Mouse (Mus musculus) lung, embryonic 14.5 days (tissue): ENCODE data around the gene Tprg. TPM values are rescaled to one million over a fixed set of nuclear protein-coding genes. Genes with fewer than 3 reads are reported as not detected.

ENCODE experiments used
- ATAC-seq: fragments of 200-750 bp; cut with Nextera tagmentation; 2 replicates; pipeline ENCODE4 v1.8.0; 2017; ENCODE audit warnings: mild to moderate bottlenecking, moderate TSS enrichment, moderate library complexity; ENCODE audit not compliant: insufficient read depth
- DNase-seq: peaks from one replicate; pipeline ENCODE4 v3.0.0-alpha.2; 2015
- H3K27ac ChIP-seq: fragments of 300-500 bp; sonication (generic); 2 replicates; pipeline ENCODE4 v1.5.1; 2014; ENCODE audit warnings: low read depth, mild to moderate bottlenecking, moderate library complexity
- H3K27me3 ChIP-seq: fragments of 300-500 bp; sonication (generic); 2 replicates; pipeline ENCODE4 v1.6.1; 2014; ENCODE audit warnings: low read length, control low read depth; ENCODE audit not compliant: insufficient read depth
- H3K36me3 ChIP-seq: fragments of 300-500 bp; sonication (generic); 2 replicates; pipeline ENCODE4 v1.6.1; 2014; ENCODE audit warnings: control low read depth; ENCODE audit not compliant: insufficient read depth
- H3K4me1 ChIP-seq: fragments of 300-500 bp; sonication (generic); 2 replicates; pipeline ENCODE4 v1.6.1; 2014; ENCODE audit warnings: antibody characterized with exemption, control low read depth; ENCODE audit not compliant: insufficient read depth
- H3K4me2 ChIP-seq: fragments of 300-500 bp; sonication (generic); 2 replicates; pipeline ENCODE4 v1.6.1; 2014; ENCODE audit warnings: mild to moderate bottlenecking
- H3K4me3 ChIP-seq: fragments of 300-500 bp; sonication (generic); 2 replicates; pipeline ENCODE4 v1.5.1; 2014; ENCODE audit warnings: low read depth, low read length
- H3K9ac ChIP-seq: fragments of 300-500 bp; sonication (generic); 2 replicates; pipeline ENCODE4 v1.6.1; 2014
- H3K9me3 ChIP-seq: fragments of 300-500 bp; sonication (generic); 2 replicates; pipeline ENCODE4 v1.6.1; 2016; ENCODE audit warnings: low read depth, low read length, control low read depth
- CTCF ChIP-seq: IDR thresholded peaks from 2 replicates; pipeline ENCODE4 v1.5.1; 2016; ENCODE audit warnings: antibody characterized with exemption, low read depth
- WGBS: fragments of 180-500 bp; shearing (Covaris S2); extraction: QIAGEN DNeasy Blood & Tissue Kit; methylation state at CpG from one replicate; pipeline ENCODE4 v1.1.7; 2014; 5-methylcytosine and 5-hydroxymethylcytosine counted together
- polyA plus RNA-seq: library from polyadenylated mRNA; unstranded; fragments of >200 nt; fragmentation: Nextera tagmentation; extraction: Ambion mirVana; gene quantifications from 2 replicates; pipeline ENCODE4 v1.2.1, GENCODE M21; 2014

The Tprg gene
- polyA plus RNA-seq, 1 experiment from 2014 or later: 0.28 TPM

- ATAC-seq (no peak), DNase-seq (no peak)
- Histone ChIP-seq H3K27me3 (no peaks in the 10 kb centered on the region), H3K27ac (0 out of 2 replicates have a peak overlapping the region, but pooled peaks have one; percentile 11), H3K4me2 (no peak overlapping the region), H3K4me1 (peaks cover 11% of the 10 kb centered on the region), H3K4me3 (no peak overlapping the region), H3K9ac (no peak overlapping the region), H3K9me3 (no peaks in the 10 kb centered on the region), H3K36me3 (no peaks in the 10 kb centered on the region)
- no peak for TF ChIP-seq CTCF
- 60% methylated on average over 3 of the region's 3 CpGs for WGBS
Observed at GRCm38 (mm10) chr16:25411307-25411706, 124.7 kb downstream of the Tprg start.

GRCm38 (mm10) chr16:25413885-25414284 is 127.3 kb downstream of the Tprg start:
- DNase-seq: no peak
- no peak for ATAC-seq
- WGBS: 66% methylated on average over 1 of the region's 1 CpGs

DNA sequence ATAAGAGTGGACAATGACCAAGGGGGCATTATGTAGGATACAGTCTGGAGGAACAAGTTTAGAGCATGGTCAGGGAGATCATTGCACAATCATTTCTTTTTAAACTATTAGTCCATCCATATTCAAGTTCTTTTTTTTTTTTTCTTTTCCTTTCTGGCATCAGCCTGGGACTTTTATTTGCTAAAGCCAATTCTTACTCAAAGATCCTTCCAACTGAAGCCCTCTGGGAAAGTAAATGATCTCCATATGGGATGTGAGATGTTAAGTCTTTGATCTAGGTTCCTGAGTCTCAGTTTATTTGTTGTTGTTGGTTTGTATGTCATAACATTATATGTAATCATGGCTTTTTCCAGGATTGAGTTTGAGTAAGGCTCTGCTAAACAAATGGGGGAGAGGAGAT is 128.6 kb downstream of the Tprg start:
- H3K4me3 ChIP-seq: no peak overlapping the region
- H3K27ac ChIP-seq: no peak overlapping the region
- H3K36me3 ChIP-seq: no peaks in the 10 kb centered on the region
- no peaks in the 10 kb centered on the region for H3K27me3 ChIP-seq
- no peak overlapping the region for H3K9ac ChIP-seq
- DNase-seq (no peak), ATAC-seq (no peak)
- H3K4me2 ChIP-seq: no peak overlapping the region
- peaks cover 7% of the 10 kb centered on the region; the same call in 1 of the 2 replicates for H3K4me1 ChIP-seq
- no peaks in the 10 kb centered on the region for H3K9me3 ChIP-seq
- TF ChIP-seq CTCF: no peak

More at GRCm38 (mm10) chr16:25413885-25414284, 127.3 kb downstream of the Tprg start:
- Histone ChIP-seq H3K9ac (no peak overlapping the region), H3K27me3 (no peaks in the 10 kb centered on the region), H3K4me2 (no peak overlapping the region), H3K9me3 (no peaks in the 10 kb centered on the region), H3K27ac (no peak overlapping the region), H3K4me1 (peaks cover 7% of the 10 kb centered on the region; the same call in 1 of the 2 replicates), H3K36me3 (no peaks in the 10 kb centered on the region), H3K4me3 (no peak overlapping the region)
- TF ChIP-seq CTCF: no peak

DNA sequence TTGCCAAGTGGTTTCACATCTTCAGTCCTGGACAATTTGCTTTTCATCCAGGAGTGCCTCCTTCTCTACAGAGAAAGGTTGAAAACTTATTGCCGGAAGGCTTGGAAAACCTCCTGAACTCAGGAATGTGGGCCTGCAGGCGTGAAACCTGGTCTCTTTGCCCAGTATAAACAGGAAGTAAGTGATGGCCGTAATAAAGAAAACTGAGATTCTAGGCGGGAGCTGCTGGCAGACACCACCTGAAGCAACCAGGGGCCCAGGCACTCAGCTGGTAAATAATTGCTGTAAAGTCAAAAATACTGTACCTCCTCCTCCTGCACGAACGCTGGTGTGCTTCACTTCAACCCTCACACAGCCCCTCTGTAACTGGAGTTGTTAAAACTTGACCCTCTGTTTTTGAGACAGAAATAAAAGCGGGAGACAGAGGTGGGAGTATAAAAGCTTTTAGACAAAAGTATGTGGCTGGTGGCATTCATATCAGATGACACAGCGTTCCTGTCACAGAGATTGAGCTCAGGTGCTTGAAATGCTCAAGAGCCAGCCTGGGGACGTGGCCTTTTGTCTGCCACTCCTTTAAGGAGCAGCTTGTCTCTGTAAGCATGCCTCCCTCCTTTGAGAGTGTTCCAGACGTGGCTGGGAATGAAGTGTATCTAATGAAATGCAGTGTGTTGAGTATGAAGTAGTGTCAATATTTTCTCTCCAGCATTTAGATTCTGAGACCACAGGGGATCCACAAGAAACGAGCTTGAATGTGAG is 131.4 kb downstream of the Tprg start:
- Histone ChIP-seq H3K27ac (peak overlapping the region; percentile 77), H3K36me3 (no peaks in the 10 kb centered on the region), H3K27me3 (no peaks in the 10 kb centered on the region), H3K4me3 (no peak overlapping the region), H3K4me2 (peak overlapping the region; percentile 13; the same call in 1 of the 2 replicates), H3K4me1 (peaks cover 7% of the 10 kb centered on the region; the same call in 1 of the 2 replicates), H3K9ac (no peak overlapping the region), H3K9me3 (no peaks in the 10 kb centered on the region)
- TF ChIP-seq CTCF: no peak
- WGBS: 15% methylated on average over 11 of the region's 11 CpGs
- DNase-seq (peak; percentile 56), ATAC-seq (peak; percentile 94)

DNA sequence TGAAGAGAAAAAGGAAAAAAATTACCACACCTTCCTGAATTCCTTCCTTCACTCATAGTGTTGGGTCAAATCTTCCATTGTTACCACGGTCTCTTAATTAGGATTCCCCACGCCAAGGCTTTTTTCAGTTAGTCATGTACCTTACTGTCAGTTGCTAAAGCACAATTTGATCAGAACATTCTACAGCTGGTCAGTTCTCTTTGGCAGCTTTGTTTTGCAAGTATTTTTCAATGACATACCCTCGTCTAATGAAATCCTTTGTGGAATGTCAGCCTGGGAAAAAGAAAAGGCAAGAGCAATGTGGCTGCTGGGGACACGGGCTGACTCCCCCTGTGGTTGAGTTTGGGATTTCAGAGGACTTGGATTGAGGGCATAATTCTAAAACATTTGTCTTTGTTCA is 136.4 kb downstream of the Tprg start:
- Histone ChIP-seq H3K36me3 (no peaks in the 10 kb centered on the region), H3K9me3 (no peaks in the 10 kb centered on the region), H3K9ac (no peak overlapping the region), H3K4me2 (no peak overlapping the region), H3K4me1 (peaks cover 3% of the 10 kb centered on the region; the same call in 1 of the 2 replicates), H3K27me3 (no peaks in the 10 kb centered on the region), H3K4me3 (no peak overlapping the region), H3K27ac (no peak overlapping the region)
- DNase-seq (no peak), ATAC-seq (no peak)
- no peak for TF ChIP-seq CTCF
- 58% methylated on average over 4 of the region's 4 CpGs for WGBS

DNA sequence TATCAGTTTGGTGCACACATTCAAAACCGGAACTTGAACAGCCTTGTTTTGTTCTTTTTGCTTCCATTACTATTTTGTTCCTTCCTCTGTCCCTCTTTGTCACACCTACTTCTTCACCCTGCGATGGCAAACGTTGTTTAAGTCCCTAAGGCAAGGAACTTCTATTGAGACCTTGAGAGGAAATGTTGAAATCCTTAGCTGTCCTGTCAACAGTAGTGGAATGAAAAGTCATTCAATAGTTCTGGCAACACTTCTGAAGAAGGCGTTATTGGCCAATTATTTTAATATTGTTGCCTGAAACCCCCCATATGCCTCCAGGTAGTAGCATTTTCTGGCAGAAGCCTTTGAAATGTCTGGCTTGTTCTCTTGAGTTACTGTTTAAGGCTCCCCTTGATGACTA is 137.4 kb downstream of the Tprg start:
- Histone ChIP-seq H3K27me3 (no peaks in the 10 kb centered on the region), H3K27ac (no peak overlapping the region), H3K4me2 (no peak overlapping the region), H3K9ac (no peak overlapping the region), H3K4me1 (no peaks in the 10 kb centered on the region; the same call in 1 of the 2 replicates), H3K36me3 (no peaks in the 10 kb centered on the region), H3K9me3 (no peaks in the 10 kb centered on the region), H3K4me3 (no peak overlapping the region)
- WGBS: 68% methylated on average over 4 of the region's 4 CpGs
- no peak for TF ChIP-seq CTCF
- DNase-seq (no peak), ATAC-seq (no peak)

- H3K4me1 ChIP-seq: no peaks in the 10 kb centered on the region; the same call in 1 of the 2 replicates
- no peak overlapping the region for H3K27ac ChIP-seq
- H3K9ac ChIP-seq: no peak overlapping the region
- DNase-seq (no peak), ATAC-seq (no peak)
- no peak overlapping the region for H3K4me2 ChIP-seq
- no peak for TF ChIP-seq CTCF
- no peaks in the 10 kb centered on the region for H3K27me3 ChIP-seq
- no peaks in the 10 kb centered on the region for H3K36me3 ChIP-seq
- no peak overlapping the region for H3K4me3 ChIP-seq
- H3K9me3 ChIP-seq: no peaks in the 10 kb centered on the region
- WGBS: 71% methylated on average over 9 of the region's 9 CpGs
Observed at GRCm38 (mm10) chr16:25424915-25425314, 138.3 kb downstream of the Tprg start.
